Mouse (Mus musculus) hindbrain, embryonic 13.5 days (tissue): ENCODE data around the gene Gm14180. TPM values are rescaled to one million over a fixed set of nuclear protein-coding genes. Genes with fewer than 3 reads are reported as not detected.

Experiments used
- polyA plus RNA-seq: library from polyadenylated mRNA; unstranded; fragments of >200 nt; fragmentation: Nextera tagmentation; extraction: Ambion mirVana; gene quantifications from 2 replicates; pipeline ENCODE4 v1.2.1, GENCODE M21; 2015

Gm14180 gene
- polyA plus RNA-seq, 1 experiment from 2014 or later, result not detected

Other genes with a start within 250 kb of the Gm14180 start
- 0.10 and 0.17 TPM in 2 replicates for gene Krt23, start 241.2 kb downstream of the Gm14180 start, polyA plus RNA-seq
- gene Krt39, start 213.0 kb downstream of the Gm14180 start, polyA plus RNA-seq, result not detected in 2 replicates
- not detected in 2 replicates for gene Krt40, start 191.1 kb downstream of the Gm14180 start, polyA plus RNA-seq
- not detected in 2 replicates for gene Krtap3-3, start 183.4 kb downstream of the Gm14180 start, polyA plus RNA-seq
- not detected in 2 replicates for gene Krtap3-2, start 177.4 kb downstream of the Gm14180 start, polyA plus RNA-seq
- not detected in 2 replicates for gene Gm11939, start 174.8 kb downstream of the Gm14180 start, polyA plus RNA-seq
- gene Krtap3-1, start 167.7 kb downstream of the Gm14180 start, polyA plus RNA-seq, result not detected in 2 replicates
- gene Krtap1-5, start 153.3 kb downstream of the Gm14180 start, polyA plus RNA-seq, result not detected in 2 replicates
- not detected in 2 replicates for gene Krtap1-4, start 150.6 kb downstream of the Gm14180 start, polyA plus RNA-seq
- gene Krtap1-3, start 143.0 kb downstream of the Gm14180 start, polyA plus RNA-seq, result not detected in 2 replicates
- not detected in 2 replicates for gene Krtap9-3, start 136.2 kb downstream of the Gm14180 start, polyA plus RNA-seq
- gene Gm11938, start 131.0 kb downstream of the Gm14180 start, polyA plus RNA-seq, result not detected in 2 replicates
- not detected in 2 replicates for gene Gm11937, start 124.1 kb downstream of the Gm14180 start, polyA plus RNA-seq
- gene Krtap2-4, start 119.4 kb downstream of the Gm14180 start, polyA plus RNA-seq, result not detected in 2 replicates
- not detected in 2 replicates for gene Gm11562, start 113.9 kb downstream of the Gm14180 start, polyA plus RNA-seq
- not detected in 2 replicates for gene Krtap4-1, start 106.1 kb downstream of the Gm14180 start, polyA plus RNA-seq
- gene Krtap4-2, start 99.2 kb downstream of the Gm14180 start, polyA plus RNA-seq, result not detected in 2 replicates
- gene Krtap4-7, start 90.2 kb downstream of the Gm14180 start, polyA plus RNA-seq, result not detected in 2 replicates
- not detected in 2 replicates for gene Gm11555, start 84.1 kb downstream of the Gm14180 start, polyA plus RNA-seq
- gene Gm11563, start 75.3 kb downstream of the Gm14180 start, polyA plus RNA-seq, result not detected in 2 replicates
- not detected in 2 replicates for gene Krtap4-6, start 68.3 kb downstream of the Gm14180 start, polyA plus RNA-seq
- not detected in 2 replicates for gene Gm14190, start 43.5 kb downstream of the Gm14180 start, polyA plus RNA-seq
- gene Gm11595, start 38.6 kb upstream of the Gm14180 start, polyA plus RNA-seq, result not detected in 2 replicates
- gene Krtap4-8, start 46.4 kb upstream of the Gm14180 start, polyA plus RNA-seq, result not detected in 2 replicates
- not detected in 2 replicates for gene Krtap4-9, start 50.9 kb upstream of the Gm14180 start, polyA plus RNA-seq
- not detected in 2 replicates for gene Gm11596, start 59.2 kb upstream of the Gm14180 start, polyA plus RNA-seq
- gene Gm11569, start 64.6 kb upstream of the Gm14180 start, polyA plus RNA-seq, result not detected in 2 replicates
- gene Gm11554, start 70.2 kb upstream of the Gm14180 start, polyA plus RNA-seq, result not detected in 2 replicates
- not detected in 2 replicates for gene Krtap4-13, start 75.6 kb upstream of the Gm14180 start, polyA plus RNA-seq
- not detected in 2 replicates for gene Gm11564, start 81.4 kb upstream of the Gm14180 start, polyA plus RNA-seq
- not detected in 2 replicates for gene 2300003K06Rik, start 103.8 kb upstream of the Gm14180 start, polyA plus RNA-seq
- gene Krtap4-16, start 117.3 kb upstream of the Gm14180 start, polyA plus RNA-seq, result not detected in 2 replicates
- gene Gm11568, start 123.6 kb upstream of the Gm14180 start, polyA plus RNA-seq, result not detected in 2 replicates
- gene Gm11559, start 130.2 kb upstream of the Gm14180 start, polyA plus RNA-seq, result not detected in 2 replicates
- gene Krtap9-1, start 139.1 kb upstream of the Gm14180 start, polyA plus RNA-seq, result not detected in 2 replicates
- not detected in 2 replicates for gene Gm11567, start 144.9 kb upstream of the Gm14180 start, polyA plus RNA-seq
- gene Krtap31-1, start 173.6 kb upstream of the Gm14180 start, polyA plus RNA-seq, result not detected in 2 replicates
- not detected in 2 replicates for gene Gm11565, start 180.5 kb upstream of the Gm14180 start, polyA plus RNA-seq
- not detected in 2 replicates for gene Krtap31-2, start 202.0 kb upstream of the Gm14180 start, polyA plus RNA-seq
- not detected in 2 replicates for gene Krtap9-5, start 214.2 kb upstream of the Gm14180 start, polyA plus RNA-seq
- not detected in 2 replicates for gene Krtap29-1, start 244.8 kb upstream of the Gm14180 start, polyA plus RNA-seq